Mouse (Mus musculus): Measurements from ENCODE around the gene Dhx32.
A peak's percentile ranks its signal among the peaks of the same experiment; 100 is the strongest.

The Dhx32 gene

GRCm38 (mm10) chr7:133782717-133783435 is at the start of gene Dhx32:
TSS of gene Dhx32 (minus strand) at chr7:133782726.
- DNase-seq (ENCODE audit: low spot score): no peak

- no peak for DNase-seq (ENCODE audit: low spot score)
Measured at GRCm38 (mm10) chr7:133829579-133829978, 47.1 kb upstream of the Dhx32 start.

- no peak for DNase-seq (ENCODE audit: low spot score)
Measured at GRCm38 (mm10) chr7:133828514-133828913, 46.0 kb upstream of the Dhx32 start.

GRCm38 (mm10) chr7:133824579-133824978 is 42.1 kb upstream of the Dhx32 start:
- no peak for DNase-seq (ENCODE audit: low spot score)

- DNase-seq (ENCODE audit: low spot score): no peak
Measured at GRCm38 (mm10) chr7:133823751-133824150, 41.2 kb upstream of the Dhx32 start.

GRCm38 (mm10) chr7:133813331-133813730 is 30.8 kb upstream of the Dhx32 start:
- no peak for DNase-seq (ENCODE audit: low spot score)

DNA sequence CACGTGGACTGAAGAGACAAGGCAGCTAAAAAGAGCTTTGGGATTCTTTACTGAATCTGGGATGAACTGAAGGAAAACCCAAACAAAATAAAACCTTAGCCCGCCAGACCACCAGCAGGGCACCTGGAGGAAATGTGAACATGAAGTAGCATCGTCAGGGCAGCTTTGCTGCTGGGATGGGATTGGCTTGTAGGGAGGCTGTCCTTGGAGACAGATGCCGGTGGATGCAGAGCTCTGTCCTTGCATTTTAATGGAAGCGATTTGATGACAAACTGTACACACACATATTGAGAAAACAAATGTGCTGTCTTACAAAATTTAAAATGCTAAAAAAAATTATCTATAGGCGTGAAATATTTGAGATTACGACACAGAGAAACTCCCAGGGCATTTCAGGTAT is 30.4 kb upstream of the Dhx32 start:
- no peak for DNase-seq (ENCODE audit: low spot score)

DNA sequence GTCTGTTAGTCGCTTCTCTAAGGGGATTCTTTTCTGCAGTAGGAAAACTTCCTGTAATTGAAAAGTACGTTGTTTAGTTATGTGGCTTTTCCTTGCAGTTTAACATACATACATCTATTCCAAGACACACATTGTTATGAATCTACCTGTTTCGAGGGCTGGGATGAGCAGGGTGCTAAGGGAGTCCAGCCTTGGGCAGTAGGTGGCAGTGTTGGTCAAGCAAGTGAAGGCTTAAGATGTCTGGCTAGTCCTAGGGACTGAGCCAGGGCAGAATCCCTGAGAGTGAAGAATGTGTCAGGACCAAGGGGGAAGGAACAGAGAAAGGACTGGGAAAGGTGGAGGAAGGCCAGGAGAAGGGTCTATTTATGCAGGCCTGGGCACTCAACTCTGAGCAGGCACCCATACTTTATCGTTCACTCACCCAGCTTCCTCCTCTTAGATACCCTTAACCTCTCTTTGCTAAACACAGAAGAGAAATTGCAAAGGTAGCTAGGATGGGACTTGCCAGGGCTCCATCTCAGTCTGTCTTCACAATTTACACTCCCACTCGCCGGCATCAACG is 23.2 kb upstream of the Dhx32 start:
- DNase-seq (ENCODE audit: low spot score): no peak

DNA sequence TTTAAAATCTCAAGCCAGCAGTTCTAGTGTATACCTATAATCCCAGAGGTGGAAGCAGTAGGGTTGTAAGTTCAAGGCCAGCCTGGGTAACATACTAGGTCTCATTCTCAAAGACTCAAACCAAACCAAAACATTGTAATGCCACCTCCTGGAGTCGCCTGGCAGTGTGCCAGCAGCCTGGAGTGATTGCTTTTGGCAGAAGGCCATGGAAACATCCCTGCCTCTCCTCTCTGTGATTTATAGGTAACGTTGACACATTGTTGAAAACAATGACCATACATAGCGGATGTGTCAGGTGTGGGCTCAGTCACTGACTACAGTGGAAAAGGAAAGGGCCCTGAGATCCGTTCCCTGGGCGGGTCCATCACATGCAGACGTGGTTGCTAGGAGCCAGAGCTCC is 19.3 kb upstream of the Dhx32 start:
- no peak for DNase-seq (ENCODE audit: low spot score)

DNA sequence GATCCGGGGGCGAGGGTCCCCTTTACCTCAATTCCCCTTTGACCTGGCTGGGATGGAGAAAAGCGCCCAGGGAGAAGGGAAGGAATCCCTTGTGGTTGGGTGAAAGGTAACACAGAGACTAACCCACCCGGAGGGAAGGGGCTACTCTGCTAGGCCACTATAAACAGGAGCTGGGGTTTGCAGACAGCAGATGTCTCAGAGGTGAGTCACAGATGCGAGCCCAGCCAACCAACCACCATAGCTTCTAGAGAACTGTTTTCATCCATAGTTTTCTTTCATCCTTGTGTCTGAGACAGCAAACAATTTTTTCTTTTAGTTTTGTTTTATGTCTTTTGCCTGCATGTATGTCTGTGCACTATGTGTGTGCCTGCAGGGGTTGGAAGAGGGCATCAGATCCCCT is 17.4 kb upstream of the Dhx32 start:
- no peak for DNase-seq (ENCODE audit: low spot score)

DNA sequence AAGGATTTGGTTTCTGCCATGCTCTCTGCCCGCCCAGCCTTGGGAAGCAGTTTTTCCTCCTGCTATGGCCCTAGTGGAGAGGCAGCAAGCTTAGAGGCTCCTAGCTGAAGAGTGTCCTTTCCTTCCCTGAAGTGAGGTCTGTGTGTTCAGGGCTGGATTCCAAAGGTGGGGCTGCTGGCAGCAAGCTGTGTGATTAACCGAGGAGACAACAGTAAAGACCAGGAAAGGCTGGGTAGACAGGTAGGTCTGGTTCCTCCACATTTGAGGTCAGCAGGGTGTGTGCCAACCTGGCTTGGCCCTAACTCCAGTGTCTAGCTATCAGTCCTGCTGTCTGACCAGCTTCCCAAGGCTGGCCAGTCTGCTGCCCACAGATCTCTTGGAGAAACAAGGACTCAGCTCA is 12.2 kb upstream of the Dhx32 start:
- no peak for DNase-seq (ENCODE audit: low spot score)

DNA sequence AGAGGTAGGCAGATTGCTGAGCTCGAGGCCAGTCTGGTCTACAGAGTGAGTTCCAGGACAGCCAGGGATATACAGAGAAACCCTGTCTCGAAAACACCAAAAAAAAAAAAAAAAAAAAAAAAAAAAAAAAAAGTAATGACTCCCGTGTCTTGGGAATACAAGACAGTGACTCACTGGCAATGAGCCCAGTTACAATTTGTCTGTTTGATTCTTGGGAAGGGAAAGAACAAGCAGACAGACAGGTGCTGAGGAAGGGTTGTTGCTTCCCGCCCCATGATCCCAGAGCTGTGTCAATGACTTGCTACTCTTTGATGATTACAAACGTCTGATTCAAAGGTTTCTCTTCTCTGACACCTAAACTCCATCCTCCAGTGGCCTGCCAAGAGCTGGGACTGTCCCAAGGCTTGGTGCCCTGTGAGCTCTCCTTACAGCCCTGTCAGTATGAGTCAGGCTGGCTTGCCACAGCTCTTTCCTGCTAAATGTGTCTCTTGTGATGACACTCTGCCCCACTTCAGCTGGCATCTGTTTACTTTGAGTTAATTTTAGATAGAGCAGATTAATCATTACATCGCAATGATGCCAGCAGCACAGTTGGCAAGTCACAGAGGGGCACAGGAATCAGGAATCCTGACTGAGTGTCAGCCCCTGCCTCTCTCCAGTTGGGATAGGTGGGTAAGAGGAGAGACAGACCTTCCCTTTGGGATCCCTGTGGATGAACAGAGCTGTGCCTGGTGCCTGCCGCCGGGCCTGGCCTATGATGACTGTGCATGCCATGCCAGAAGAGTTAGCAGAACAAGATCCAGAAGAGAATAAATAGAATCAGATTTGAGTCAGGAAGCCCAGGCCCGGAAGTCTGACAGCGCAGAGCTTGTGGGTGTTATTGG is 11.0 kb upstream of the Dhx32 start:
- no peak for DNase-seq (ENCODE audit: low spot score)

DNA sequence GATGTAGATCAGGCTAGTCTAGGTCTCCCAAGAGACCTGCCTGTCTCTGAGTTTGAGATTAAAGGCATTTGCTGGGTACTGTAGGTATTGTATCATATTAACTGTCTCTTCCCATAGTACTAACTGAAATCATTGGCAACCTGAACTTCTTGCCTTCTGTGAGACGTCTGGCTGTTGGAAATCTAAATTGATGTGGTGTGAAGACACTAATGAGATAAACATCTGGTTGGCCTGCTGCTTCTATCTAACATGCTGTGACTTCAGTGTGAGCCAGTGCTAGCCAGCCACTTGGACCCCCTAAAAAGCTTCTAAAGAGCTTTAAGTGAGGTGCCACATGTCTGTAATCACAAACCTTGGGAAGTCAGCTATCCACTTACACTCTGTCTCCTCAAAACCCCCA is 10.2 kb upstream of the Dhx32 start:
- DNase-seq (ENCODE audit: low spot score): no peak

DNA sequence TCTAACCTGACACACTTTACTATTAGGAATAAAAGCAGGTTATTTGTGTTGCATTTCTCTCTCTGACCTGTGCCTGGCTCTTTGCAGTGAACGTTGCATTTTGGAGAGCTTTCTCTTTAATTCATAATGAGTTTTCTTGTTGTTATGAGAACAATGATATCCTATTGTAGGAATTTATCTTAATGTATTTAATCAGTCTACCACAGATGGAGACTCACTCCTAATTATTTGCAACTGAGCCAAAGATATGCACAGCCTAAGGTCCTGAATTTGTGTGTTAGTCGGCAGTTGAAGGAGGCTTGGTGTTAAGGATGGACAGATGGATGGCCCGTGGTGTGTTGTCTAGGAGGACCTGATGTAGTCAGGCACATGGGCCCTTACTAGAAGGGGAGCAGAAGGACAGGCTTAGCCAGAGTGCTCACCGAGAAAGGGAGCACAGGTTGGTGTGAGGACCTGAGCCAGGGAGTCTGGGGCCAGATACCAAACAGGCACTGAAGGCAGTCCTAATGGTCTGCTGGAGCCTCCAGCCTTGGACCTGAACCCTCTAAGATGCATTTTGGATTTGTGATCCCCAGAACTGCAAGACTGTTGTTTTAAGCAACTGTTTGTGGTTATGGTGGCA is 8.2 kb upstream of the Dhx32 start:
- DNase-seq (ENCODE audit: low spot score): no peak

- DNase-seq (ENCODE audit: low spot score): no peak
Measured at GRCm38 (mm10) chr7:133790171-133790570, 7.6 kb upstream of the Dhx32 start.

DNA sequence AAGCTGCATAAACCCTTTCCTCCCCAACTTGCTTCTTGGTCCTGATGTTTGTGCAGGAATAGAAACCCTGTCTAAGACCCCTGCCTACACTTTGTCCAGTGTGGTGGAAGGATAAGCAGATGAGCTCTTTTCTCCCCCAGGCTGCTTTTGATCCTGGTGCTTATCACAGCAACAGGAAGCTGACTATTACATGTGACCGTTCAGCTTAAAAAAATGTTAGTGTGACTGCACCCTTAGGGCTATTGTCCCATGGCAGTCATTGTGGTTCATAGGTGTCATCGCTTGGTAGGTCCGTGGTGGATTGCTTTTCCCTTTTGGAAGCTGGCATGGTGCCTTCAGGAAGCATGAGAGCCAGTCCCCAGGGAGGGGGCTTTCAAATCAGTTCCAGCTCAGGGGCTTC is 5.6 kb upstream of the Dhx32 start:
- DNase-seq (ENCODE audit: low spot score): no peak

GRCm38 (mm10) chr7:133787571-133787970 is 5.0 kb upstream of the Dhx32 start:
- DNase-seq (ENCODE audit: low spot score): no peak

- DNase-seq (ENCODE audit: low spot score): no peak
Measured at GRCm38 (mm10) chr7:133781991-133782390, 535 bp downstream of the Dhx32 start.

GRCm38 (mm10) chr7:133781583-133781982 is 943 bp downstream of the Dhx32 start:
- no peak for DNase-seq (ENCODE audit: low spot score)

DNA sequence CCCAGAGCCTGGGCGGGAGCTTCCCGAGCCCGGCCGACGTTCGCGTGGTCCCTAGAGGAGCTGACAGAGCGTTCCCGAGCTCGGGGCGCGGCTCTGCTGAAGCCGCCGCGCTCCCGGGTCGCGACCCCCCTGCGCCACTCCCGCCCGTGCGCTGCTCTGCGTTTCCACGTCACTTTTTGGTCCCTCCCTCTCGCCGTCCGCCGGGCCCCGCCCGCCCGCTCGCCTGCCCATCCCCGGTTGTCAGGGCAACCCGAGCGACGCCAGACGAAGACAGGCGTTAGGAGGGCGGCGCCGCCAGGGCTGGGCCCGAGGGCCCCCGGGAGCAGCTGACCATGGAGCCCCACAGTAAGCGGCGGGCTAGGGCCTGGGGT is 5.9 kb downstream of the Dhx32 start, which contains the start of gene Fank1:
TSS of gene Fank1 (plus strand) at position 236 of the 371 bp plus-strand sequence.
- peak; percentile 82 for DNase-seq (ENCODE audit: low spot score)

DNA sequence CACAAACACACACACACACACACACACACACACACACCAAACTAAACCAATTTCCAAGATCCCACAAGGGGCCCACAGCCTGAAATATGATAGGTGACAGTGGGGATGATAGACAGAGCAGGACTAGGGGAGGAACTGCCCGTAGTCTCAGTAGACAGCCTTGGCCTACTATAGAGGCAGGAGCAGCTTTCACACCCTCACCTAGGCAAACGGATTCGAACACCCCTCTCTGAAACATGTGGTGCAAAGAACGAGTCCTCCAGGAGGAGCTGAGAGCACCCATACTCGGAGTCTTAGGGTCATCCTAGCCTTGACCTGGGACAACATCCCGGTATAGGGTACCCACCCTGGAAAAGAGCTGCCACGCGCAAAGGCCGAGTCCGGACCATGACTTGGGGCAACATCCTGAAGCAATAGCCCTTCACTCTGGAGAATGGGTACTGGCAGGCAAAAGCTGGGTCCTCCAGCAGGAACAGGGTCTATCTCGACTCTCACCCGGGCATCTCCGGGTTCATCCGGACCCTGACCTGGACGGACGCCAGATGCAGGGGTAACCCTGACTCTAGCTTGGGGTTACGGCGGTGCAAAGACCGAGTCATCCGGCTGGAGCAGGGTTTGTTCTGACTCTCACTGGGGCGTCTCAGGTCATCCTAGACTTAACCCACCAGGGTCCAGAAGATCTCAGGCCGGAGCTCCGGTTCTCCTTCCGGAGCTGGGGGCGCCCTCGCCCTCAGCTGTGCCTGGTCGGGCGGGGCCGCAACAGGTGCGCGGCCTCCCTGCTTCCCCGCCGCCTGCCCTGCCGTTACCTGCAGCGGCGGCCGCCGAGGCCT is 6.5 kb downstream of the Dhx32 start:
- DNase-seq (ENCODE audit: low spot score): peak; percentile 2

DNA sequence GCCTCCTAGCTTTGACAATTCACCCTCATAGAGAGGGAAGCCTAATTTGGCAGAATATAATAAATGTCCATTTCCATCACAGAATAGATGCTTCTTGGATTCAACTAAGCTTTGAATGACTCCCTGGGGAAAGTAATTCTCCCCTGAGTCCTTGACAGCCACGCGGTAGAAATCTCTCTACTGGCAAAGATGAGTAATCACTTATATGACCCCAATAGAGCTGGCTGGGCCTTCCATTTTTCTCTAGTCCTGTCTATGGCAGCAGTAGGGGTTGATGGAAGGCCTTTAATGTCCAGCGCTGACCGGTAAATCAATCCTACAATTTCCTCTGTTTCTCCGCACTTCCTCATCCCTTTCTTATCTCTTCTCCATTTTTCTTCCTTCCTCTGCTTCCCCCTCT is 7.3 kb downstream of the Dhx32 start:
- no peak for DNase-seq (ENCODE audit: low spot score)
